Mouse (Mus musculus) embryonic fibroblast, embryonic 13.5 days (primary cell): ENCODE measurements around the gene Tmem239.

Experiments used
- CTCF ChIP-seq: IDR thresholded peaks from 2 replicates; pipeline ENCODE4 v1.5.1; 2011; ENCODE audit warnings: mild to moderate bottlenecking, control low read depth, low read length, moderate library complexity, borderline replicate concordance; ENCODE audit not compliant: insufficient read depth
- POLR2A ChIP-seq: IDR thresholded peaks from 2 replicates; pipeline ENCODE4 v1.6.1; 2011; ENCODE audit warnings: low read depth, mild to moderate bottlenecking, control low read depth, low read length, moderate library complexity

DNA sequence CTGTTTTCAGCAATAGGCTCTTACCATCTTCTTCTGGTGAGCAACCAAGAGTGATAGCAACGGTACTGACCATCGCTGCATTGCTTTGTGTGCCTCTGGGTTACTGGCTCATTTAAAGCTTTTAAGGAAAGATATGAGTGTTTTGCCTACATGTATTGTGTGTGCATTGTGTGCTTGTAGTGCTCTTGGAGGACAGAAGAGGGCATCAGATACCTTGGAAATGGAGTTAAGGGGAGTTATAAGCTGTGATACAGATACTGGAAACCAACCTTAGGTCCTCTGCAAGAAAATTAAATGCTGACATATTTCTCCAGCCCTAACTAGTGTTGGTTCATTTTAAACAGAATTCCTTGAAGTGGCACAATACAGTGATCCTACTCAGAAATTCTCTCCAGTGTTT, 17.5 kb upstream of the Tmem239 start:
- TF ChIP-seq POLR2A: no peak
- no peak for TF ChIP-seq CTCF
